Mouse (Mus musculus) liver, embryonic 16.5 days (tissue): ENCODE results near the gene Pttg1ip. TPM values are rescaled to one million over a fixed set of nuclear protein-coding genes. Genes with fewer than 3 reads are reported as not detected.

Source experiments
- ATAC-seq: fragments of 200-750 bp; cut with Nextera tagmentation; 2 replicates; pipeline ENCODE4 v1.8.0; 2017; ENCODE audit warnings: low read depth, mild to moderate bottlenecking, moderate number of reproducible peaks, moderate library complexity
- H3K27ac ChIP-seq: fragments of 300-500 bp; sonication (generic); 2 replicates; pipeline ENCODE4 v1.5.1; 2014; ENCODE audit warnings: mild to moderate bottlenecking, low read length
- H3K27me3 ChIP-seq: fragments of 300-500 bp; sonication (generic); 2 replicates; pipeline ENCODE4 v1.6.1; 2014; ENCODE audit warnings: low read depth, low read length, mixed read lengths; ENCODE audit not compliant: control insufficient read depth, insufficient read depth
- H3K36me3 ChIP-seq: fragments of 300-500 bp; sonication (generic); 2 replicates; pipeline ENCODE4 v1.6.1; 2014; ENCODE audit warnings: mild to moderate bottlenecking; ENCODE audit not compliant: control insufficient read depth, insufficient read depth
- H3K4me1 ChIP-seq: fragments of 300-500 bp; sonication (generic); 2 replicates; pipeline ENCODE4 v1.6.1; 2014; ENCODE audit warnings: low read depth, low read length, mixed read lengths; ENCODE audit not compliant: control insufficient read depth
- H3K4me2 ChIP-seq: fragments of 300-500 bp; sonication (generic); 2 replicates; pipeline ENCODE4 v1.6.1; 2014; ENCODE audit warnings: low read depth, low read length, mixed read lengths
- H3K4me3 ChIP-seq: fragments of 300-500 bp; sonication (generic); 2 replicates; pipeline ENCODE4 v1.5.1; 2014; ENCODE audit warnings: low read depth, mild to moderate bottlenecking, low read length
- H3K9ac ChIP-seq: fragments of 300-500 bp; sonication (generic); 2 replicates; pipeline ENCODE4 v1.6.1; 2014; ENCODE audit warnings: low read depth, low read length
- H3K9me3 ChIP-seq: fragments of 300-500 bp; sonication (generic); replicated peaks from 2 replicates; pipeline ENCODE4 v1.6.1; 2016; ENCODE audit warnings: low read length; ENCODE audit not compliant: control insufficient read depth
- WGBS: fragments of 180-500 bp; shearing (Covaris S2); extraction: QIAGEN DNeasy Blood & Tissue Kit; methylation state at CpG from one replicate; pipeline ENCODE4 v1.1.7; 2014; ENCODE audit not compliant: insufficient replicate concordance; 5-methylcytosine and 5-hydroxymethylcytosine counted together
- polyA plus RNA-seq: library from polyadenylated mRNA; unstranded; fragments of >200 nt; fragmentation: Nextera tagmentation; extraction: Ambion mirVana; gene quantifications from 2 replicates; pipeline ENCODE4 v1.2.1, GENCODE M21; 2015

Pttg1ip gene
- polyA plus RNA-seq, 1 experiment from 2014 or later, result 94.5 TPM

GRCm38 (mm10) chr10:77606855-77607254 is 25.3 kb downstream of the Pttg1ip start:
- Histone ChIP-seq H3K4me3 (peak overlapping the region; percentile 81), H3K36me3 (peaks cover 12% of the 10 kb centered on the region), H3K27me3 (no peaks in the 10 kb centered on the region), H3K9me3 (no peaks in the 10 kb centered on the region), H3K9ac (peak overlapping the region; percentile 84), H3K4me1 (peaks cover 35% of the 10 kb centered on the region), H3K27ac (peak overlapping the region; percentile 96), H3K4me2 (peak overlapping the region; percentile 98)
- no peak for ATAC-seq
- WGBS, result 15% methylated on average over 7 of the region's 7 CpGs

GRCm38 (mm10) chr10:77607441-77607840 is 25.9 kb downstream of the Pttg1ip start:
- H3K27ac ChIP-seq, result peak overlapping the region; percentile 96; the same call in 1 of the 2 replicates

GRCm38 (mm10) chr10:77608589-77608988 is 27.1 kb downstream of the Pttg1ip start:
- Histone ChIP-seq H3K9me3 (no peaks in the 10 kb centered on the region), H3K4me2 (no peak overlapping the region), H3K9ac (no peak overlapping the region), H3K4me3 (no peak overlapping the region), H3K4me1 (peaks cover 41% of the 10 kb centered on the region), H3K27ac (no peak overlapping the region), H3K27me3 (no peaks in the 10 kb centered on the region), H3K36me3 (peaks cover 18% of the 10 kb centered on the region)
- ATAC-seq, result no peak
- WGBS, result 90% methylated on average over 8 of the region's 8 CpGs

More at GRCm38 (mm10) chr10:77607441-77607840, 25.9 kb downstream of the Pttg1ip start:
- 53% methylated on average over 5 of the region's 5 CpGs for WGBS
- peaks cover 35% of the 10 kb centered on the region for H3K4me1 ChIP-seq
- peaks cover 12% of the 10 kb centered on the region for H3K36me3 ChIP-seq
- peak overlapping the region; percentile 84 for H3K9ac ChIP-seq
- peak overlapping the region; percentile 81 for H3K4me3 ChIP-seq
- peak overlapping the region; percentile 98 for H3K4me2 ChIP-seq
- H3K9me3 ChIP-seq, result no peaks in the 10 kb centered on the region
- no peaks in the 10 kb centered on the region for H3K27me3 ChIP-seq
- ATAC-seq, result no peak

- Histone ChIP-seq H3K27me3 (no peaks in the 10 kb centered on the region), H3K9ac (no peak overlapping the region), H3K36me3 (peaks cover 26% of the 10 kb centered on the region), H3K4me2 (no peak overlapping the region), H3K9me3 (no peaks in the 10 kb centered on the region), H3K4me1 (peaks cover 40% of the 10 kb centered on the region), H3K27ac (peak overlapping the region; percentile 56), H3K4me3 (no peak overlapping the region)
- peak; percentile 9; the same call in 1 of the 2 replicates for ATAC-seq
- WGBS, result 71% methylated on average over 8 of the region's 8 CpGs
Measured at GRCm38 (mm10) chr10:77610221-77610961, 28.9 kb downstream of the Pttg1ip start.

GRCm38 (mm10) chr10:77613409-77613808 is 31.9 kb downstream of the Pttg1ip start:
- ATAC-seq, result peak; percentile 32
- 0 out of 2 replicates have a peak overlapping the region, but pooled peaks have one; percentile 8 for H3K9ac ChIP-seq
- H3K4me3 ChIP-seq, result no peak overlapping the region
- peaks cover 37% of the 10 kb centered on the region for H3K36me3 ChIP-seq
- H3K27ac ChIP-seq, result peak overlapping the region; percentile 77
- peaks cover 21% of the 10 kb centered on the region for H3K4me1 ChIP-seq
- no peaks in the 10 kb centered on the region for H3K27me3 ChIP-seq
- no peak overlapping the region for H3K4me2 ChIP-seq
- no peaks in the 10 kb centered on the region for H3K9me3 ChIP-seq
- WGBS, result 43% methylated on average over 3 of the region's 3 CpGs

GRCm38 (mm10) chr10:77615647-77616046 is 34.1 kb downstream of the Pttg1ip start:
- Histone ChIP-seq H3K36me3 (peaks cover 32% of the 10 kb centered on the region), H3K27me3 (no peaks in the 10 kb centered on the region), H3K4me1 (peaks cover 14% of the 10 kb centered on the region), H3K9ac (no peak overlapping the region), H3K27ac (no peak overlapping the region), H3K4me2 (no peak overlapping the region), H3K9me3 (no peaks in the 10 kb centered on the region), H3K4me3 (no peak overlapping the region)
- no peak for ATAC-seq
- WGBS, result 84% methylated on average over 8 of the region's 8 CpGs

GRCm38 (mm10) chr10:77616166-77616565 is 34.6 kb downstream of the Pttg1ip start:
- H3K27me3 ChIP-seq, result no peaks in the 10 kb centered on the region
- 84% methylated on average over 9 of the region's 9 CpGs for WGBS
- peaks cover 9% of the 10 kb centered on the region for H3K4me1 ChIP-seq
- no peak overlapping the region for H3K4me2 ChIP-seq
- no peaks in the 10 kb centered on the region for H3K9me3 ChIP-seq
- no peak overlapping the region for H3K4me3 ChIP-seq
- H3K36me3 ChIP-seq, result peaks cover 27% of the 10 kb centered on the region
- no peak overlapping the region for H3K9ac ChIP-seq
- peak overlapping the region; percentile 13; the same call in 1 of the 2 replicates for H3K27ac ChIP-seq
- ATAC-seq, result no peak

- H3K27ac ChIP-seq, result peak overlapping the region; percentile 41; the same call in 1 of the 2 replicates
- H3K4me3 ChIP-seq, result no peak overlapping the region
- H3K27me3 ChIP-seq, result no peaks in the 10 kb centered on the region
- no peak overlapping the region for H3K9ac ChIP-seq
- peak; percentile 45 for ATAC-seq
- 77% methylated on average over 7 of the region's 7 CpGs for WGBS
- peaks cover 14% of the 10 kb centered on the region for H3K4me1 ChIP-seq
- H3K36me3 ChIP-seq, result peaks cover 25% of the 10 kb centered on the region
- H3K4me2 ChIP-seq, result no peak overlapping the region
- H3K9me3 ChIP-seq, result no peaks in the 10 kb centered on the region
Measured at GRCm38 (mm10) chr10:77616926-77617325, 35.4 kb downstream of the Pttg1ip start.

GRCm38 (mm10) chr10:77621546-77621945 is 40.0 kb downstream of the Pttg1ip start:
- Histone ChIP-seq H3K4me1 (peaks cover 34% of the 10 kb centered on the region), H3K27me3 (no peaks in the 10 kb centered on the region), H3K36me3 (peaks cover 3% of the 10 kb centered on the region; the same call in 1 of the 2 replicates), H3K9me3 (no peaks in the 10 kb centered on the region), H3K27ac (peak overlapping the region; percentile 93), H3K9ac (peak overlapping the region; percentile 65), H3K4me2 (peak overlapping the region; percentile 70), H3K4me3 (peak overlapping the region; percentile 85)
- 68% methylated on average over 8 of the region's 8 CpGs for WGBS
- no peak for ATAC-seq
